Mouse (Mus musculus) G1E (cell line): Measurements from ENCODE around the gene Gpr108. TPM values are rescaled to one million over a fixed set of nuclear protein-coding genes. Genes with fewer than 3 reads are reported as not detected.

Experiments
- ATAC-seq: 2 replicates; pipeline ENCODE4 v1.8.0; 2016; ENCODE audit warnings: mild to moderate bottlenecking; ENCODE audit not compliant: insufficient number of reproducible peaks, poor library complexity, low FRiP score, severe bottlenecking; ENCODE audit errors: extremely low read depth
- DNase-seq: peaks from one replicate; pipeline ENCODE4 v3.0.0; 2012; ENCODE audit warnings: low spot score
- H3K27me3 ChIP-seq: 2 replicates; pipeline ENCODE4 v1.6.1; 2012; ENCODE audit warnings: mild to moderate bottlenecking, low read length, inconsistent platforms; ENCODE audit not compliant: insufficient read depth
- H3K36me3 ChIP-seq: replicated peaks from 2 replicates; pipeline ENCODE3; 2012; ENCODE audit warnings: mild to moderate bottlenecking, inconsistent platforms
- H3K4me1 ChIP-seq: 2 replicates; pipeline ENCODE4 v1.6.1; 2012; ENCODE audit warnings: low read depth, low read length, inconsistent platforms, mixed read lengths; ENCODE audit not compliant: insufficient read depth
- H3K4me3 ChIP-seq: 2 replicates; pipeline ENCODE4 v1.5.1; 2012; ENCODE audit warnings: low read depth, mild to moderate bottlenecking, inconsistent platforms, low read length, moderate library complexity, mixed read lengths
- H3K9me3 ChIP-seq: replicated peaks from 2 replicates; pipeline ENCODE4 v1.6.1; 2012; ENCODE audit warnings: inconsistent platforms
- CTCF ChIP-seq: IDR thresholded peaks from 2 replicates; pipeline ENCODE4 v1.5.1; 2012; ENCODE audit warnings: low read depth, low read length, inconsistent platforms, mixed read lengths
- GATA1 ChIP-seq: IDR thresholded peaks from 2 replicates; pipeline ENCODE4 v1.6.1; 2012; ENCODE audit warnings: borderline replicate concordance, low read length, inconsistent platforms, mixed read lengths
- GATA2 ChIP-seq: IDR thresholded peaks from 2 replicates; pipeline ENCODE4 v1.6.1; 2012; ENCODE audit warnings: low read depth, low read length, inconsistent platforms, borderline replicate concordance
- POLR2AphosphoS5 ChIP-seq: IDR thresholded peaks from 2 replicates; pipeline ENCODE4 v1.6.1; 2012; ENCODE audit warnings: low read depth, low read length, inconsistent platforms; ENCODE audit not compliant: insufficient replicate concordance
- TAL1 ChIP-seq: conservative IDR thresholded peaks from 2 replicates; pipeline ENCODE4 v1.6.1; 2012; ENCODE audit warnings: low read depth, low read length, inconsistent platforms, mixed read lengths
- polyA plus RNA-seq: library from polyadenylated mRNA; stranded (reverse); fragments of >175 nt; gene quantifications from 2 replicates; pipeline ENCODE4 v1.2.3, GENCODE M21; 2012
- total RNA-seq, 2 experiments: library from RNA; stranded (forward) in 1 of 2; stranded (reverse) in 1 of 2; fragments of 200-1000 nt in 1 of 2; fragments of >200 nt in 1 of 2; fragmentation: Nextera tagmentation in 1 of 2; gene quantifications; 2 replicates each; pipeline ENCODE4 v1.2.3; 2014 to 2017

Gene Gpr108
- total and polyA plus RNA-seq, 3 experiments = 15.1 to 16.7 (median 15.2) TPM

- ATAC-seq = peak; percentile 74
Observed at GRCm38 (mm10) chr17:57198252-57198651, 50.0 kb downstream of the Gpr108 start.

GRCm38 (mm10) chr17:57195326-57196010, 52.8 kb downstream of the Gpr108 start:
- peaks cover 7% of the 10 kb centered on the region; the same call in 1 of the 2 replicates for H3K27me3 ChIP-seq
- H3K36me3 ChIP-seq = no peaks in the 10 kb centered on the region
- ATAC-seq = no peak
- no peaks in the 10 kb centered on the region for H3K9me3 ChIP-seq
- H3K4me1 ChIP-seq = peaks cover 52% of the 10 kb centered on the region
- no peak for DNase-seq
- TF ChIP-seq CTCF (no peak), POLR2AphosphoS5 (no peak), GATA2 (no peak), GATA1 (no peak), TAL1 (no peak)
- no peak overlapping the region for H3K4me3 ChIP-seq

More at GRCm38 (mm10) chr17:57198252-57198651, 50.0 kb downstream of the Gpr108 start:
- TF ChIP-seq GATA1 (no peak), CTCF (no peak), POLR2AphosphoS5 (no peak), TAL1 (no peak), GATA2 (no peak)
- H3K4me3 ChIP-seq = no peak overlapping the region
- peaks cover 54% of the 10 kb centered on the region for H3K4me1 ChIP-seq
- no peaks in the 10 kb centered on the region for H3K36me3 ChIP-seq
- H3K9me3 ChIP-seq = no peaks in the 10 kb centered on the region
- peaks cover 9% of the 10 kb centered on the region; the same call in 1 of the 2 replicates for H3K27me3 ChIP-seq
- no peak for DNase-seq

- no peak for TF ChIP-seq CTCF
- no peak for TF ChIP-seq TAL1
- TF ChIP-seq GATA2 = no peak
- no peak for TF ChIP-seq GATA1
- TF ChIP-seq POLR2AphosphoS5 = no peak
- no peak overlapping the region for H3K4me3 ChIP-seq
- no peak for ATAC-seq
- no peaks in the 10 kb centered on the region for H3K9me3 ChIP-seq
- H3K27me3 ChIP-seq = peaks cover 7% of the 10 kb centered on the region; the same call in 1 of the 2 replicates
- H3K36me3 ChIP-seq = no peaks in the 10 kb centered on the region
- H3K4me1 ChIP-seq = peaks cover 57% of the 10 kb centered on the region
- DNase-seq = no peak
Observed at GRCm38 (mm10) chr17:57194771-57195170, 53.5 kb downstream of the Gpr108 start.

- Histone ChIP-seq H3K27me3 (peaks cover 7% of the 10 kb centered on the region; the same call in 1 of the 2 replicates), H3K4me3 (no peak within 1 kb of the TSS), H3K4me1 (peaks cover 63% of the 10 kb centered on the region), H3K9me3 (no peaks in the 10 kb centered on the region), H3K36me3 (no peaks in the 10 kb centered on the region)
- TF ChIP-seq GATA1 (no peak), TAL1 (no peak), CTCF (no peak), GATA2 (no peak), POLR2AphosphoS5 (no peak)
- no peak for ATAC-seq
- DNase-seq = no peak
Observed at GRCm38 (mm10) chr17:57194041-57194507, 54.2 kb downstream of the Gpr108 start, which contains the start of gene Tnfsf14. Gene Tnfsf14 (minus strand): TSS chr17:57194177.

GRCm38 (mm10) chr17:57188510-57189192, 59.6 kb downstream of the Gpr108 start:
- DNase-seq (peak; percentile 63), ATAC-seq (peak; percentile 83)
- Histone ChIP-seq H3K4me1 (peaks cover 68% of the 10 kb centered on the region), H3K27me3 (peaks cover under 1% of the 10 kb centered on the region; the same call in 1 of the 2 replicates), H3K9me3 (peaks cover 5% of the 10 kb centered on the region), H3K4me3 (peak overlapping the region; percentile 38; the same call in 1 of the 2 replicates), H3K36me3 (no peaks in the 10 kb centered on the region)
- TF ChIP-seq TAL1 (no peak), GATA2 (no peak), CTCF (no peak), GATA1 (no peak), POLR2AphosphoS5 (no peak)

- Histone ChIP-seq H3K4me3 (no peak overlapping the region), H3K27me3 (peaks cover 4% of the 10 kb centered on the region; the same call in 1 of the 2 replicates), H3K36me3 (no peaks in the 10 kb centered on the region), H3K9me3 (peaks cover 7% of the 10 kb centered on the region), H3K4me1 (peaks cover 60% of the 10 kb centered on the region)
- no peak for DNase-seq
- TF ChIP-seq CTCF (no peak), TAL1 (no peak), POLR2AphosphoS5 (no peak), GATA1 (no peak), GATA2 (no peak)
- ATAC-seq = no peak
Observed at GRCm38 (mm10) chr17:57185641-57186040, 62.6 kb downstream of the Gpr108 start.
